Mouse (Mus musculus) heart, postnatal 36 days (tissue): ENCODE results near the gene Sept9. TPM values are rescaled to one million over a fixed set of nuclear protein-coding genes. Genes with fewer than 3 reads are reported as not detected.

ENCODE experiments used
- DNase-seq, 2 experiments: peaks; one replicate each; pipeline ENCODE4 v3.0.0; 2021 to 2022
- intact Hi-C: fragments of 180-260 bp; cut with DNase I; formaldehyde crosslinking; loops from one replicate; pipeline ENCODE4 v1.15.1; 2025
- total RNA-seq, 2 experiments: library from RNA; stranded (reverse); gene quantifications; 2 replicates each; pipeline ENCODE4 v1.2.3; 2021

Gene Sept9
- total RNA-seq, 2 experiments from 2014 or later: 28.6 to 37.1 TPM

GRCm38 (mm10) chr11:117216713-117217112 is 17.3 kb downstream of the Sept9 start:
- no peak for DNase-seq
- intact Hi-C loops: no loop called here

GRCm38 (mm10) chr11:117218070-117218469 is 18.6 kb downstream of the Sept9 start:
- intact Hi-C loops: no loop called here
- DNase-seq: no peak

DNA sequence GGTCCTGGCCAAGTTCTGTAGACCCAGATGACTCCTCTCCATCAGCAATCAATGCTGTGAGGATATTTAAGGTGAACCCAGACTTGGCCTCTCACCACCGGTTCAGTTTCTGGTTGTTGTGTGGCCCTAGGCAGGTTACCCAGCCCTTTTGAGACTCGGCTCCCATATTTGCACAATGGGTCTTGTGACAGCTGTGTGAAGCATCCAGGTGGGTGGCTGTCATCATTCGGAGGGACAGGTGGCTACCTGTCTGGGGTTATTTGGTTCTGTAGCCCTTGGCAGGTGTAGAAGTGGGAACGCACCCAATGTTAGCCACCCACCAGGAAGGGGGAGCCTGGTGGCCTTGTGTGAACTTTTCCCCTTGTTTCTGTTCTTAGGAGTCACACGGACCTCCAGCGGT is 19.0 kb downstream of the Sept9 start:
- intact Hi-C loops: no loop called here
- no peak for DNase-seq

- DNase-seq: no peak
- intact Hi-C loops: no loop called here
Observed at GRCm38 (mm10) chr11:117220777-117221176, 21.3 kb downstream of the Sept9 start.

- no peak for DNase-seq
- intact Hi-C loops: no loop called here
Observed at GRCm38 (mm10) chr11:117221182-117221581, 21.7 kb downstream of the Sept9 start.

GRCm38 (mm10) chr11:117222899-117223298 is 23.4 kb downstream of the Sept9 start:
- intact Hi-C loops: no loop called here
- no peak for DNase-seq

DNA sequence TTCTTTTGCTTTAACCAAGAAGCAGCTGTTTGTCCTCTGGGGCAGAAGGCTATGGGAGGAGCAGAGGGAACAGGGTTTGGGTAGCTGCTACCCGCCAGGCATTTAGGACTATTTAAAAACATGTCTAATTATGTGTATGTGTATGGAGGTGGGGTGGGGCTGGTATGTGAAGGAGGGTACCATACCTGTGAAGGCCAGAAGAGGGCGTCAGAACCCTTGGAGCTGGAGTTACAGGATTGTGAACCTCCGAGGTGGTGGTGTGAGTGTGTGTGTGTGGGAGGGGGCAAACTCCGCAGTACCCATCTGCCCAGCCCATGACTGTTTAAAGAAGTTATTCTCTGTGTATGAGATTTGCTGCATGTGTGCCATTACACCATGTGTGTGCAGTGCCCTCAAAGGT is 25.3 kb downstream of the Sept9 start:
- intact Hi-C loops: no loop called here
- DNase-seq: no peak

DNA sequence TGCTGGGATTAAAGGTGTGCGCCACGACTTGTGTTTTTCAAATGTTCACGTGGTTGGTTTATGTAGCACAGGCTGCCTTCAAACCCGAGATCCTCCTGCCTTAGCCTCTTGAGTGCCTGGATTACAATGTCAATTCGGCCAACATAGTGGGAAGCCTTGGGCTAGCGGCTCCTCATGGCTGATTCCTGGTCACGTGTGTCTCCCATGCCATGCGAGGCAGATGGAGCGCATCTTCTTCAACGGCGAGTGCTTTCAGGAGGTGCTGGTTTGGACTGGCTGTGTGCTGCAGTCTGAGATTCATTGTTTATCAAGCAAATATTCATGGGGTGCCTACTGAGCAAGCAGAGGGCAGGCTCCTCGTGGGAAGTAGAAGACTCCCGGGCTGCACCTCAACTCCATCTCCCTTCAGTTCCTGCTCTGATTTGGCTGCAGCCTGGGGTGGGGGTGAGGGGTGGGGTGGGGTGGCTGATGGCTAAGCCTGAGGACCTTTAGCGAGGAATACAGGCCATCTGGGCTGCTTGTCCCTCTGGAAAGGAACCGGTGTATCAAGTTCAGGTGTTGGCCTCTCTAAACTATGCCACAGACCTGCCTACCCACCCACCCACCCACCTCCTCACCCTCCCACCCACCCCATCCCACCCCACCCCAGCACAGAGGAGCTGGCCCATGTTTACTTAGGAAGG is 26.2 kb downstream of the Sept9 start:
- DNase-seq: no peak
- intact Hi-C loops: no loop called here

GRCm38 (mm10) chr11:117226214-117226535 is 26.7 kb downstream of the Sept9 start:
- DNase-seq: no peak
- intact Hi-C loops: no loop called here

DNA sequence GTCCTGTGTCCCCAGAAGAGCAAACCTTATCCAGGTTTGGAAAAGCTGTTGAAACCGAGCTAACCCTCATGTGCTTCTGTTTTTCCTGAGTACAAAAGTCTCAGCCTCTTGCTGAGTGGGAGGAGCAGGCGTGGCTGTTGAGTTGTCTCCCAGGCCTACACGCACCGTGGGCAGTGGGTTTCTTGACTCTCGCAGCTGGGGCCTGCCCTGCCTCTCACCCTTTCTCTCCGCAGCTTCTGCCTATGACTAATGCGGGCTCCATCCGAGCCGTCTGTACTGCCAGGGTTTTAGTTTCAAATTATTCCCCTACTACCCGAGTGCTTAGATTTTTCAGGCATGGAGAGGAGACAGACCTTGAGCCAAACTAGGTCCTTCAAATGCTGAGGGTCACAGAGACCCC is 28.7 kb downstream of the Sept9 start:
- intact Hi-C loops: no loop called here
- no peak for DNase-seq

GRCm38 (mm10) chr11:117231551-117231950 is 32.1 kb downstream of the Sept9 start:
- peak; percentile 56 to 64 for DNase-seq
- intact Hi-C loops: no loop called here

DNA sequence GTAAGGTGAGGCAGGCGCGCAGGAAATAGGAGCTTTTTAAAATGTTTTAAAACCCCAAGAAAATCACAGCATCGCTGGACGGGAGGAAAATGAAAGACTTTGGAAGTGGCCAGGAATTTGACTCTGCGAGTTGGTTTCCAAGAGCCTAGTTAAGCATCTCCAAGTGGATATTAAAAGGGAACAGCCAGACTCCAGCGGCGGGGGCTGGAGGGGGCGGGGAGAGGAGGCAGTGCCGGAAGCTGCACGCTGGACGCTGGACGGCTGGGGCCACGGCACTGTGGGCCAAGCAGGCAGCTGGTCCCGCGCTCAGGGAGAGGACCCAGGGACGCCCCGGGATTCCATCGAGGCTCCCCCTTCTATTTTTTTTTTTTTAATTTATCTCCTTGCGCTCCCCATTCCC is 32.6 kb downstream of the Sept9 start:
- peak; percentile 67 to 70 for DNase-seq
- intact Hi-C loops: no loop called here

GRCm38 (mm10) chr11:117232886-117233458 is 33.5 kb downstream of the Sept9 start:
- intact Hi-C loops: no loop called here

DNA sequence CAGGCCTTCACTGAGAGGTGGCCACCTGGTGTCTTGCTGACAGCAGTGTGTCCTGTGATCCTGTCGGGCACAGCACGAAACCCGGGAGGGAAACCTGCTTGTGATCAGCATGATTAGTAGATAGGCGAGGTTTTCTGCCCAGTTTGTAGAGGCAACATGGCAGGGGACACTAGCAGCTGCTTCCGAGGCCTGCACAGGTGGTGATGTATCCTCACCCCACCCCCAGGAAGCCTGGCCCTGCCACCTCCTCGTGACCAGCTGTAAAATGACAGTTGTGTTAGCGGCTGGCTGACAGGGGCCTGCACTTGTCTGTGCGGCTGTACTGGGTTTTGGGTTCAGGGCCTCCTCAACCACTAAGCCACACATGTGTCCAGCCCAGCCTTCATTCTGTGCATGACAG is 34.4 kb downstream of the Sept9 start:
- intact Hi-C loops: no loop called here
- DNase-seq: no peak

More at GRCm38 (mm10) chr11:117232886-117233458, 33.5 kb downstream of the Sept9 start:
- DNase-seq: no peak

DNA sequence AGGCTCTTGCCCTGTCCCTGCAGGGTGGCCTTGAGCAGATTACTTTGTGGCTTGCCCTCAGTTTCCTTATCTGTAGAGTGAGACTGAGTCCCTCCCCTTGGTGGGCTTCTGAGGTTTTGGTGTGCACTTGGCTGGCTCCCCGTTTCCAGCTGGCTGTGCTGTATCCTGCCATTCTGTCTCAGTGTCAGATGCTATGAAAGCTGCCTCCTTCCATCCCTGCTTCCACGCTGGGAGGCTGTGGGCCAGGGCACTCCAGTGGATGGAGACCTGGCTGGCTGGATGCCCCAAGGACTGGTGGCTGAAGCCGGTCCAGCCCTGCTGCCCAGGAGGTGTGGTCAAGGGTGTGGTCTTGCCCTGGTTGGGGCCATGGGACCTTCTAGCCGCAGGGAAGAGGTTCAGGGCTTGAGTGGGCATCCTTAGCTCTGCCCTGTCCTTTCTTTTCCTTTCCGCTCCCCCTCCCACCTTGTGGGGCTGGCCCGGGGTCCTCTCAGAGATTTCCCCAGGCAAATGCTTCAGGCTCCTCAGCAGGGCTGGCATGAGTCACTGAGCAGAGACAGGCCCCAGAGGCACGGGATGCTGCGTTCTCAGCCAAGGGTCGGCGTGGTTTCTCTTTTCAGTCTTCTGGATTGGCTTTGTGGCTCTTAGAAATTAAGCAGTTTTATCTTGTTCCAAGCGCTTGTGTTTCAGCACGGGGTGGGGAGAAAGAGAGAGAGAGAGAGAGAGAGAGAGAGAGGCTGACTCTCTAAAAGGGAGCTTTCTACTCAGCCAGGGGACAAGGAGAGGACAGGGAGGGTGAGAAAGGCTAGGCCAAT is 35.8 kb downstream of the Sept9 start:
- DNase-seq: peak in 1 of 2 experiments; percentile 47
- intact Hi-C loops: no loop called here

DNA sequence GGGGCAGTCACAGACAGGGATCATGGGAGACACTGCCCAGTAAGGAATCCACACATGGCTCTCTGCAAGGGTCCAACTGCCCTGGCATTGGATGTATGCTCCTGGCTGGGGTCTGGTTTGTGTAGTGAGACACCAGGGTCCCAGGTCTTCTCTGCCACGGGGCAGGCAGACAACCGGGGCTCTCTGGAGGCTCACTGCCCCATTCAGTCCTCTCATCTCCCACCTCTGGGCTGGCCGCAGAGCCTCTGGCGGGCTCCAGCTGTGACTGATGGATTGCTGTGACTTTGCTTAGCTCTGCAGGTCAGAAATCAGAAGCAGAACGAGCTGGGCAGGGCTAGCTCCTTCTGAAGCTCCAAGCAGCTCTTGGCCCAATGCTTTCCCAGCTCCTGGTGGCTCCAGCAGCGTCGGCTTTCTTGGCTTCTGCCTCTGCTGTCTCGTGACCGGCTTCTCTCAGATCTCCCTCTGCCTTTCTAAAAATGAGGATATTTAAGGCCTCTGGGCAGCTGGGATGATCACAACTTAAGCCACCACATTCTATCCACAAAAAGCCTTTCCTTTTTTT is 36.5 kb downstream of the Sept9 start:
- intact Hi-C loops: loop anchor here (2.0 kb wide), 1 partner anchor 163 kb away; no protein-coding TSS in a partner anchor
- no peak for DNase-seq

DNA sequence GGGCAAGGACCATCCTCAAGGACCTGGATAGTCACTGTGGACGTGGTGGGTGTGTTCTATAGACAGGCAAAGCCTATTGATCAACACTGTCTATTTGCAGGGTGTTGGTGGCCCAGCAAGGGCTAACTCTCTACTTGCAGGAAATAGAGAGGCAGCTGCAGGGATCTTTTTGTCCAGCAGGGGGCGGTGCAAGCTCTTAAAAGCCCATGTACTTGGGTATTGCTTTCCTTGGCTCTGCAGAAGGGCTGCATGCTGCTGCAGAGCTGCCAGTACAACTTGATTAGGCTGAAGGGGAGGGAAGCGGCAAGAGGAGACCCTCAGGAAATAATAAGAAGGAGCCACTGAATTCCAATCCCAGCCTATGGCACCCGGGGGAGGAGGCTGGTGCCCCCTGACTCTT is 38.7 kb downstream of the Sept9 start:
- intact Hi-C loops: loop anchor here (1.0 kb wide), 3 partner anchors 29 to 120 kb away; no protein-coding TSS in a partner anchor
- DNase-seq: peak; percentile 93 to 98

GRCm38 (mm10) chr11:117239617-117240016 is 40.2 kb downstream of the Sept9 start:
- intact Hi-C loops: no loop called here
- DNase-seq: no peak

GRCm38 (mm10) chr11:117240322-117240721 is 40.9 kb downstream of the Sept9 start:
- no peak for DNase-seq
- intact Hi-C loops: no loop called here

GRCm38 (mm10) chr11:117240861-117241738 is 41.6 kb downstream of the Sept9 start:
- DNase-seq: no peak
- intact Hi-C loops: no loop called here
